Mouse (Mus musculus) adrenal gland, postnatal 0 days (tissue): ENCODE measurements around the gene Saa1. TPM values are rescaled to one million over a fixed set of nuclear protein-coding genes. Genes with fewer than 3 reads are reported as not detected.

Experiments used
- polyA plus RNA-seq: library from polyadenylated mRNA; unstranded; fragments of >200 nt; fragmentation: Nextera tagmentation; extraction: Ambion mirVana; gene quantifications from 2 replicates; pipeline ENCODE4 v1.2.1, GENCODE M21; 2015

The Saa1 gene
- polyA plus RNA-seq = 0.80 and 0.90 TPM in 2 replicates

GRCm38 (mm10) chr7:46742880-46743279 is at the start of gene Saa1:
Gene Saa1 (minus strand): TSS chr7:46742980.

GRCm38 (mm10) chr7:46751490-46751889 is 8.7 kb upstream of the Saa1 start, which contains the start of gene Saa2:
Gene Saa2 (plus strand): TSS chr7:46751790.

GRCm38 (mm10) chr7:46732458-46732857 is 10.3 kb downstream of the Saa1 start, which contains the start of gene Saa4:
Gene Saa4 (minus strand): TSS chr7:46732603.

GRCm38 (mm10) chr7:46715600-46715999 is 27.2 kb downstream of the Saa1 start, which contains the start of gene Saa3:
Gene Saa3 (minus strand): TSS chr7:46715700.

GRCm38 (mm10) chr7:46710390-46710844 is 32.4 kb downstream of the Saa1 start, which contains the start of gene Saal1:
Gene Saal1 (minus strand): TSS chr7:46710680.

Other genes starting within 250 kb of the Saa1 start
- 19.4 and 20.8 TPM in 2 replicates for gene Sergef, start 103.2 kb downstream of the Saa1 start, polyA plus RNA-seq
- 0.30 and 0.88 TPM in 2 replicates for gene Tph1, start 70.4 kb downstream of the Saa1 start, polyA plus RNA-seq
- 17.0 and 18.3 TPM in 2 replicates for gene Saal1, start 32.3 kb downstream of the Saa1 start, polyA plus RNA-seq
- 4.6 and 6.6 TPM in 2 replicates for gene Saa3, start 27.3 kb downstream of the Saa1 start, polyA plus RNA-seq
- 0.10 and 0.16 TPM in 2 replicates for gene Saa4, start 10.4 kb downstream of the Saa1 start, polyA plus RNA-seq
- gene Saa2, start 8.8 kb upstream of the Saa1 start, polyA plus RNA-seq = not detected in 2 replicates
- 9.0 and 10.7 TPM in 2 replicates for gene Hps5, start 53.1 kb upstream of the Saa1 start, polyA plus RNA-seq
- gene Gtf2h1, start 53.1 kb upstream of the Saa1 start, polyA plus RNA-seq = 29.6 and 38.2 TPM in 2 replicates
- gene Ldha, start 98.5 kb upstream of the Saa1 start, polyA plus RNA-seq = 393 and 485 TPM in 2 replicates
- not detected in 2 replicates for gene Ldhc, start 118.2 kb upstream of the Saa1 start, polyA plus RNA-seq
- 155 and 169 TPM in 2 replicates for gene Tsg101, start 177.0 kb upstream of the Saa1 start, polyA plus RNA-seq
- 5.2 and 8.9 TPM in 2 replicates for gene Uevld, start 215.5 kb upstream of the Saa1 start, polyA plus RNA-seq
- gene Gm9999, start 240.6 kb upstream of the Saa1 start, polyA plus RNA-seq = not detected in 2 replicates